Mouse (Mus musculus) liver, adult 2 months (tissue): ENCODE data around the gene Olfr477. TPM values are rescaled to one million over a fixed set of nuclear protein-coding genes. Genes with fewer than 3 reads are reported as not detected.
"Not testable (repeated sequence)": the region's sequence is repeated elsewhere in the genome, so short reads cannot be mapped to it uniquely, and the experiment has no call there.

Experiments used
- DNase-seq: peaks from one replicate; pipeline ENCODE4 v3.0.0-alpha.2; 2011; ENCODE audit warnings: low read depth, low spot score; ENCODE audit errors: extremely low read depth
- H3K27ac ChIP-seq: fragments of 200-500 bp; replicated peaks from 2 replicates; pipeline ENCODE4 v1.5.1; 2012; ENCODE audit warnings: low read depth, mild to moderate bottlenecking, control low read depth, inconsistent platforms, low read length; ENCODE audit not compliant: insufficient read depth
- H3K27me3 ChIP-seq: fragments of 200-500 bp; 2 replicates; pipeline ENCODE4 v1.6.1; 2012; ENCODE audit warnings: mild to moderate bottlenecking, moderate library complexity, low read length, inconsistent platforms; ENCODE audit not compliant: control insufficient read depth, insufficient read depth
- H3K36me3 ChIP-seq: fragments of 200-500 bp; 2 replicates; pipeline ENCODE4 v1.6.1; 2012; ENCODE audit warnings: low read length, inconsistent platforms; ENCODE audit not compliant: control insufficient read depth, insufficient read depth
- H3K4me1 ChIP-seq: fragments of 200-500 bp; 2 replicates; pipeline ENCODE4 v1.6.1; 2011; ENCODE audit warnings: low read length; ENCODE audit not compliant: control insufficient read depth, insufficient read depth
- H3K4me3 ChIP-seq: fragments of 200-500 bp; 2 replicates; pipeline ENCODE4 v1.5.1; 2011; ENCODE audit warnings: low read depth, mild to moderate bottlenecking, control low read depth, low read length, moderate library complexity; ENCODE audit not compliant: insufficient read depth
- H3K79me2 ChIP-seq: fragments of 200-500 bp; 2 replicates; pipeline ENCODE4 v1.6.1; 2012; ENCODE audit warnings: inconsistent platforms, mild to moderate bottlenecking, low read length, moderate library complexity; ENCODE audit not compliant: control insufficient read depth, insufficient read depth
- H3K9ac ChIP-seq: fragments of 200-500 bp; 2 replicates; pipeline ENCODE4 v1.6.1; 2012; ENCODE audit warnings: low read depth, mild to moderate bottlenecking, control low read depth, inconsistent platforms, low read length
- CTCF ChIP-seq: fragments of 200-500 bp; IDR thresholded peaks from 2 replicates; pipeline ENCODE4 v1.5.1; 2011; ENCODE audit warnings: low read depth, low read length, control low read depth
- POLR2A ChIP-seq: fragments of 200-500 bp; IDR thresholded peaks from 2 replicates; pipeline ENCODE4 v1.6.1; 2011; ENCODE audit warnings: low read length, control low read depth; ENCODE audit not compliant: insufficient read depth; ENCODE audit errors: extremely low read depth
- WGBS: fragments of 180-500 bp; shearing (Covaris S2); methylation state at CpG from one replicate; pipeline ENCODE4 v1.1.7; 2018; 5-methylcytosine and 5-hydroxymethylcytosine counted together
- polyA plus RNA-seq: library from polyadenylated mRNA; depleted of rRNA; stranded (reverse); fragments of >200 nt; gene quantifications from 2 replicates; pipeline ENCODE4 v1.2.3, GENCODE M21; 2012; rRNA removed
- total RNA-seq: library from RNA; depleted of rRNA; stranded (reverse); fragments of >200 nt; gene quantifications from 2 replicates; pipeline ENCODE4 v1.2.3, GENCODE M21; 2014; rRNA removed

Olfr477 gene
- total RNA-seq (not detected in 2 replicates), polyA plus RNA-seq (not detected in 2 replicates)

- TF ChIP-seq POLR2A (no peak), CTCF (no peak)
- 73% methylated on average over 2 of the region's 2 CpGs for WGBS
- Histone ChIP-seq H3K79me2 (no peaks in the 10 kb centered on the region), H3K9ac (no peak within 1 kb of the TSS), H3K27ac (no peak within 1 kb of the TSS), H3K27me3 (no peaks in the 10 kb centered on the region), H3K4me3 (no peak within 1 kb of the TSS), H3K4me1 (no peaks in the 10 kb centered on the region), H3K36me3 (no peaks in the 10 kb centered on the region)
- DNase-seq = no peak
Observed at GRCm38 (mm10) chr7:107986393-107986792, at the start of gene Olfr477. Gene Olfr477, plus strand, starts transcription at chr7:107986693.

- not testable (repeated sequence) for H3K9ac ChIP-seq, H3K36me3 ChIP-seq, DNase-seq, H3K79me2 ChIP-seq, H3K27ac ChIP-seq, H3K27me3 ChIP-seq, H3K4me3 ChIP-seq, H3K4me1 ChIP-seq
- 94% methylated on average over 12 of the region's 12 CpGs for WGBS
Observed at GRCm38 (mm10) chr7:107952539-107952938, 34.0 kb upstream of the Olfr477 start.

- Histone ChIP-seq H3K4me1 (no peaks in the 10 kb centered on the region), H3K9ac (no peak within 1 kb of the TSS), H3K36me3 (no peaks in the 10 kb centered on the region), H3K79me2 (no peaks in the 10 kb centered on the region), H3K4me3 (no peak within 1 kb of the TSS), H3K27ac (no peak within 1 kb of the TSS), H3K27me3 (no peaks in the 10 kb centered on the region)
- DNase-seq = no peak
- WGBS = 82% methylated on average over 1 of the region's 1 CpGs
- no peak for TF ChIP-seq POLR2A
- TF ChIP-seq CTCF = no peak
Observed at GRCm38 (mm10) chr7:107954343-107954742, 32.1 kb upstream of the Olfr477 start, which contains the start of gene Olfr474. Gene Olfr474, plus strand, starts transcription at chr7:107954643.

- Histone ChIP-seq H3K36me3 (no peaks in the 10 kb centered on the region), H3K79me2 (no peaks in the 10 kb centered on the region), H3K27me3 (no peaks in the 10 kb centered on the region), H3K4me3 (no peak within 1 kb of the TSS), H3K4me1 (no peaks in the 10 kb centered on the region), H3K9ac (no peak within 1 kb of the TSS), H3K27ac (no peak within 1 kb of the TSS)
- 36% methylated on average over 1 of the region's 1 CpGs for WGBS
- no peak for DNase-seq
- TF ChIP-seq CTCF = no peak
- TF ChIP-seq POLR2A = no peak
Observed at GRCm38 (mm10) chr7:107964503-107964902, 22.0 kb upstream of the Olfr477 start, which contains the start of gene Olfr476. Gene Olfr476, plus strand, starts transcription at chr7:107964803.

- H3K27ac ChIP-seq, H3K4me3 ChIP-seq, H3K4me1 ChIP-seq, H3K9ac ChIP-seq, H3K79me2 ChIP-seq, H3K27me3 ChIP-seq, DNase-seq, H3K36me3 ChIP-seq: not testable (repeated sequence)
Observed at GRCm38 (mm10) chr7:108014256-108014655, 27.8 kb downstream of the Olfr477 start.

GRCm38 (mm10) chr7:108033889-108034288, 47.4 kb downstream of the Olfr477 start, which contains the start of gene Olfr478:
Gene Olfr478, minus strand, starts transcription at chr7:108033989.
- Histone ChIP-seq H3K9ac (no peak within 1 kb of the TSS), H3K4me3 (no peak within 1 kb of the TSS), H3K36me3 (no peaks in the 10 kb centered on the region), H3K79me2 (no peaks in the 10 kb centered on the region), H3K27ac (no peak within 1 kb of the TSS), H3K27me3 (no peaks in the 10 kb centered on the region), H3K4me1 (no peaks in the 10 kb centered on the region)
- WGBS = 61% methylated on average over 3 of the region's 3 CpGs
- TF ChIP-seq POLR2A (no peak), CTCF (no peak)
- no peak for DNase-seq

Other genes starting within 250 kb of the Olfr477 start
- gene Cyb5r2, start 228.7 kb upstream of the Olfr477 start, total RNA-seq = 0.07 TPM in 1 of 2 replicates, not detected in the other
- gene Cyb5r2, start 228.7 kb upstream of the Olfr477 start, polyA plus RNA-seq = 0.07 and 0.10 TPM in 2 replicates
- gene Ovch2, start 185.5 kb upstream of the Olfr477 start, total RNA-seq = not detected in 2 replicates
- gene Ovch2, start 185.5 kb upstream of the Olfr477 start, polyA plus RNA-seq = not detected in 2 replicates
- not detected in 2 replicates for gene Olfr467, start 174.4 kb upstream of the Olfr477 start, total RNA-seq
- gene Olfr467, start 174.4 kb upstream of the Olfr477 start, polyA plus RNA-seq = not detected in 2 replicates
- gene Olfr469, start 161.2 kb upstream of the Olfr477 start, total RNA-seq = not detected in 2 replicates
- not detected in 2 replicates for gene Olfr469, start 161.2 kb upstream of the Olfr477 start, polyA plus RNA-seq
- not detected in 2 replicates for gene Olfr470, start 139.2 kb upstream of the Olfr477 start, total RNA-seq
- not detected in 2 replicates for gene Olfr470, start 139.2 kb upstream of the Olfr477 start, polyA plus RNA-seq
- not detected in 2 replicates for gene Olfr472, start 88.8 kb upstream of the Olfr477 start, total RNA-seq
- not detected in 2 replicates for gene Olfr472, start 88.8 kb upstream of the Olfr477 start, polyA plus RNA-seq
- gene Olfr473, start 56.2 kb upstream of the Olfr477 start, total RNA-seq = not detected in 2 replicates
- not detected in 2 replicates for gene Olfr473, start 56.2 kb upstream of the Olfr477 start, polyA plus RNA-seq
- gene Olfr474, start 32.0 kb upstream of the Olfr477 start, total RNA-seq = not detected in 2 replicates
- not detected in 2 replicates for gene Olfr474, start 32.0 kb upstream of the Olfr477 start, polyA plus RNA-seq
- not detected in 2 replicates for gene Olfr476, start 21.9 kb upstream of the Olfr477 start, total RNA-seq
- gene Olfr476, start 21.9 kb upstream of the Olfr477 start, polyA plus RNA-seq = not detected in 2 replicates
- not detected in 2 replicates for gene Olfr478, start 47.3 kb downstream of the Olfr477 start, total RNA-seq
- gene Olfr478, start 47.3 kb downstream of the Olfr477 start, polyA plus RNA-seq = not detected in 2 replicates
- not detected in 2 replicates for gene Olfr479, start 64.0 kb downstream of the Olfr477 start, total RNA-seq
- gene Olfr479, start 64.0 kb downstream of the Olfr477 start, polyA plus RNA-seq = not detected in 2 replicates
- gene Olfr480, start 80.7 kb downstream of the Olfr477 start, total RNA-seq = not detected in 2 replicates
- not detected in 2 replicates for gene Olfr480, start 80.7 kb downstream of the Olfr477 start, polyA plus RNA-seq
- gene Olfr481, start 93.2 kb downstream of the Olfr477 start, total RNA-seq = not detected in 2 replicates
- not detected in 2 replicates for gene Olfr481, start 93.2 kb downstream of the Olfr477 start, polyA plus RNA-seq
- gene Olfr482, start 110.9 kb downstream of the Olfr477 start, total RNA-seq = not detected in 2 replicates
- not detected in 2 replicates for gene Olfr482, start 110.9 kb downstream of the Olfr477 start, polyA plus RNA-seq
- not detected in 2 replicates for gene Olfr483, start 114.2 kb downstream of the Olfr477 start, total RNA-seq
- gene Olfr483, start 114.2 kb downstream of the Olfr477 start, polyA plus RNA-seq = not detected in 2 replicates
- not detected in 2 replicates for gene Olfr484, start 140.8 kb downstream of the Olfr477 start, total RNA-seq
- gene Olfr484, start 140.8 kb downstream of the Olfr477 start, polyA plus RNA-seq = not detected in 2 replicates
- gene Olfr485, start 173.2 kb downstream of the Olfr477 start, total RNA-seq = not detected in 2 replicates
- gene Olfr485, start 173.2 kb downstream of the Olfr477 start, polyA plus RNA-seq = not detected in 2 replicates
- not detected in 2 replicates for gene Olfr486, start 186.0 kb downstream of the Olfr477 start, total RNA-seq
- gene Olfr486, start 186.0 kb downstream of the Olfr477 start, polyA plus RNA-seq = not detected in 2 replicates
- gene Olfr487, start 227.9 kb downstream of the Olfr477 start, total RNA-seq = not detected in 2 replicates
- not detected in 2 replicates for gene Olfr487, start 227.9 kb downstream of the Olfr477 start, polyA plus RNA-seq